Mouse (Mus musculus): ENCODE measurements around the gene Tox3.

DNA sequence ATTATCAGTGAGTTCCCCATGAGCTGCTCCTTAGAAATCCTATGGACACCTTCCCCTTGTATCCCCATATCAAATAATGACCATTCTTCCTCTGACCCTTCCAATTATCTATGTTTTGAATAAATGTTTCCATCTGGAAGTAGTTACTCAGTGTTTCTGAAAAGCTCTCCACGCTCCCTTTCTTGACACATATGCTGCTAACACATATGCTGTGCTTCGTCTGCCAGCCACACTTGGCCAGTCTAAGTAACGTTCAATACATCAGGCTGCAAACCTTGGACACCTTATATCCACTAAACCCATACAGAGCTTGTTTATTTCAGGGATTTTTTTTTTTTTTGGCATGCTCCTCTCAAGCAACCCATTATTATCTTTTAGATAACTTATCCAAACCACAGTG is 54.1 kb downstream of the Tox3 start:
- TF ChIP-seq POLR2A (IDR thresholded peaks at IDR 0.05; ENCODE audit: low read depth, low read length) (no peak), SMC3 (IDR thresholded peaks at IDR 0.05; ENCODE audit: low read depth, low read length) (no peak)
